Mouse (Mus musculus) forebrain, embryonic 12.5 days (tissue): ENCODE results near the gene Tnr. TPM values are rescaled to one million over a fixed set of nuclear protein-coding genes. Genes with fewer than 3 reads are reported as not detected.

Source experiments
- ATAC-seq: fragments of 200-750 bp; cut with Nextera tagmentation; 2 replicates; pipeline ENCODE4 v1.8.0; 2017; ENCODE audit warnings: moderate TSS enrichment; ENCODE audit not compliant: low FRiP score
- H3K27ac ChIP-seq: fragments of 300-500 bp; sonication (generic); 2 replicates; pipeline ENCODE4 v1.5.1; 2016; ENCODE audit warnings: mild to moderate bottlenecking
- H3K27me3 ChIP-seq: fragments of 300-500 bp; sonication (generic); 2 replicates; pipeline ENCODE4 v1.6.1; 2016; ENCODE audit warnings: mild to moderate bottlenecking
- H3K36me3 ChIP-seq: fragments of 300-500 bp; sonication (generic); replicated peaks from 2 replicates; pipeline ENCODE4 v1.6.1; 2016; ENCODE audit warnings: mild to moderate bottlenecking
- H3K4me1 ChIP-seq: fragments of 300-500 bp; sonication (generic); 2 replicates; pipeline ENCODE4 v1.6.1; 2016
- H3K4me2 ChIP-seq: fragments of 300-500 bp; sonication (generic); 2 replicates; pipeline ENCODE4 v1.6.1; 2016; ENCODE audit warnings: mild to moderate bottlenecking, moderate library complexity
- H3K4me3 ChIP-seq: fragments of 300-500 bp; sonication (generic); replicated peaks from 2 replicates; pipeline ENCODE4 v1.5.1; 2016; ENCODE audit warnings: mild to moderate bottlenecking
- H3K9ac ChIP-seq: fragments of 300-500 bp; sonication (generic); 2 replicates; pipeline ENCODE4 v1.6.1; 2016; ENCODE audit warnings: mild to moderate bottlenecking
- H3K9me3 ChIP-seq: fragments of 300-500 bp; sonication (generic); 2 replicates; pipeline ENCODE4 v1.6.1; 2016
- WGBS: fragments of 180-500 bp; shearing (Covaris S2); methylation state at CpG from one replicate; pipeline ENCODE4 v1.1.7; 2016; 5-methylcytosine and 5-hydroxymethylcytosine counted together
- polyA plus RNA-seq: library from polyadenylated mRNA; unstranded; fragments of >200 nt; fragmentation: Nextera tagmentation; extraction: Ambion mirVana; gene quantifications from 2 replicates; pipeline ENCODE4 v1.2.1, GENCODE M21; 2016

Tnr gene
- polyA plus RNA-seq, 1 experiment from 2014 or later = 0.75 TPM

- no peak overlapping the region for H3K4me2 ChIP-seq
- no peaks in the 10 kb centered on the region for H3K9me3 ChIP-seq
- no peak for ATAC-seq
- no peak overlapping the region for H3K4me3 ChIP-seq
- no peaks in the 10 kb centered on the region for H3K36me3 ChIP-seq
- no peak overlapping the region for H3K27ac ChIP-seq
- H3K9ac ChIP-seq = no peak overlapping the region
- no peaks in the 10 kb centered on the region for H3K4me1 ChIP-seq
- H3K27me3 ChIP-seq = no peaks in the 10 kb centered on the region
- WGBS = 87% methylated on average over 2 of the region's 2 CpGs
These were observed 298.8 kb downstream of the Tnr start for GRCm38 (mm10) chr1:159822416-159822815.

GRCm38 (mm10) chr1:159828531-159828930 is 305.0 kb downstream of the Tnr start:
- no peaks in the 10 kb centered on the region for H3K4me1 ChIP-seq
- 90% methylated on average over 2 of the region's 2 CpGs for WGBS
- no peak overlapping the region for H3K4me2 ChIP-seq
- no peak for ATAC-seq
- H3K36me3 ChIP-seq = no peaks in the 10 kb centered on the region
- H3K27me3 ChIP-seq = no peaks in the 10 kb centered on the region; the same call in 1 of the 2 replicates
- H3K27ac ChIP-seq = no peak overlapping the region
- H3K9ac ChIP-seq = no peak overlapping the region
- H3K9me3 ChIP-seq = no peaks in the 10 kb centered on the region
- H3K4me3 ChIP-seq = no peak overlapping the region

- peaks cover 7% of the 10 kb centered on the region; the same call in 1 of the 2 replicates for H3K4me1 ChIP-seq
- no peak overlapping the region for H3K4me2 ChIP-seq
- no peaks in the 10 kb centered on the region for H3K9me3 ChIP-seq
- WGBS = 75% methylated on average over 2 of the region's 2 CpGs
- no peak for ATAC-seq
- no peak overlapping the region for H3K9ac ChIP-seq
- no peaks in the 10 kb centered on the region for H3K36me3 ChIP-seq
- no peaks in the 10 kb centered on the region; the same call in 1 of the 2 replicates for H3K27me3 ChIP-seq
- H3K4me3 ChIP-seq = no peak overlapping the region
- no peak overlapping the region for H3K27ac ChIP-seq
These were observed 309.6 kb downstream of the Tnr start for GRCm38 (mm10) chr1:159833165-159833564.

GRCm38 (mm10) chr1:159833646-159834338 is 310.2 kb downstream of the Tnr start:
- H3K4me2 ChIP-seq = no peak overlapping the region
- peaks cover 7% of the 10 kb centered on the region; the same call in 1 of the 2 replicates for H3K4me1 ChIP-seq
- H3K9ac ChIP-seq = no peak overlapping the region
- no peaks in the 10 kb centered on the region for H3K36me3 ChIP-seq
- whole genome bisulfite sequencing = 48% methylated on average over 4 of the region's 4 CpGs
- no peaks in the 10 kb centered on the region; the same call in 1 of the 2 replicates for H3K27me3 ChIP-seq
- no peak overlapping the region for H3K27ac ChIP-seq
- no peaks in the 10 kb centered on the region for H3K9me3 ChIP-seq
- no peak for ATAC-seq
- no peak overlapping the region for H3K4me3 ChIP-seq

- H3K9ac ChIP-seq = no peak overlapping the region
- H3K4me3 ChIP-seq = no peak overlapping the region
- H3K4me1 ChIP-seq = peaks cover 7% of the 10 kb centered on the region; the same call in 1 of the 2 replicates
- H3K27me3 ChIP-seq = no peaks in the 10 kb centered on the region; the same call in 1 of the 2 replicates
- H3K36me3 ChIP-seq = no peaks in the 10 kb centered on the region
- no peaks in the 10 kb centered on the region for H3K9me3 ChIP-seq
- H3K27ac ChIP-seq = no peak overlapping the region
- no peak overlapping the region for H3K4me2 ChIP-seq
- no peak for ATAC-seq
- 8% methylated on average over 4 of the region's 4 CpGs for WGBS
These were observed 311.6 kb downstream of the Tnr start for GRCm38 (mm10) chr1:159835126-159835525.

GRCm38 (mm10) chr1:159840337-159840736 is 316.8 kb downstream of the Tnr start:
- H3K27ac ChIP-seq = no peak overlapping the region
- H3K4me3 ChIP-seq = no peak overlapping the region
- no peak overlapping the region for H3K9ac ChIP-seq
- no peaks in the 10 kb centered on the region for H3K27me3 ChIP-seq
- H3K4me1 ChIP-seq = 0 out of 2 replicates have a peak, but pooled peaks cover under 1% of the 10 kb centered on the region
- no peaks in the 10 kb centered on the region for H3K9me3 ChIP-seq
- 19% methylated on average over 2 of the region's 2 CpGs for WGBS
- no peak for ATAC-seq
- no peaks in the 10 kb centered on the region for H3K36me3 ChIP-seq
- no peak overlapping the region for H3K4me2 ChIP-seq

- Histone ChIP-seq H3K27ac (no peak overlapping the region), H3K9me3 (no peaks in the 10 kb centered on the region), H3K36me3 (no peaks in the 10 kb centered on the region), H3K4me2 (no peak overlapping the region), H3K9ac (no peak overlapping the region), H3K27me3 (no peaks in the 10 kb centered on the region), H3K4me1 (no peaks in the 10 kb centered on the region), H3K4me3 (no peak overlapping the region)
- no peak for ATAC-seq
- WGBS = 83% methylated on average over 5 of the region's 5 CpGs
These were observed 319.3 kb downstream of the Tnr start for GRCm38 (mm10) chr1:159842876-159843275.

GRCm38 (mm10) chr1:159852088-159852487 is 328.5 kb downstream of the Tnr start:
- no peak for ATAC-seq

GRCm38 (mm10) chr1:159854261-159854660 is 330.7 kb downstream of the Tnr start:
- H3K27me3 ChIP-seq = no peaks in the 10 kb centered on the region
- no peaks in the 10 kb centered on the region for H3K4me1 ChIP-seq
- WGBS = 91% methylated on average over 1 of the region's 1 CpGs
- H3K4me2 ChIP-seq = no peak overlapping the region
- no peak overlapping the region for H3K4me3 ChIP-seq
- 0 out of 2 replicates have a peak, but pooled peaks cover 1% of the 10 kb centered on the region for H3K9me3 ChIP-seq
- no peak overlapping the region for H3K27ac ChIP-seq
- H3K36me3 ChIP-seq = no peaks in the 10 kb centered on the region
- ATAC-seq = no peak
- no peak overlapping the region for H3K9ac ChIP-seq

More at GRCm38 (mm10) chr1:159852088-159852487, 328.5 kb downstream of the Tnr start:
- Histone ChIP-seq H3K27me3 (no peaks in the 10 kb centered on the region), H3K4me1 (no peaks in the 10 kb centered on the region), H3K36me3 (no peaks in the 10 kb centered on the region), H3K4me2 (no peak overlapping the region), H3K27ac (no peak overlapping the region), H3K9me3 (0 out of 2 replicates have a peak, but pooled peaks cover 3% of the 10 kb centered on the region), H3K9ac (no peak overlapping the region), H3K4me3 (no peak overlapping the region)
- 82% methylated on average over 11 of the region's 11 CpGs for WGBS

- Histone ChIP-seq H3K4me3 (no peak overlapping the region), H3K4me2 (no peak overlapping the region), H3K36me3 (no peaks in the 10 kb centered on the region), H3K9me3 (no peaks in the 10 kb centered on the region), H3K9ac (no peak overlapping the region), H3K4me1 (peaks cover 3% of the 10 kb centered on the region), H3K27ac (no peak overlapping the region), H3K27me3 (peaks cover 12% of the 10 kb centered on the region)
- ATAC-seq = no peak
- 86% methylated on average over 3 of the region's 3 CpGs for WGBS
These were observed 338.4 kb downstream of the Tnr start for GRCm38 (mm10) chr1:159861782-159862474.

GRCm38 (mm10) chr1:159865696-159866095 is 342.1 kb downstream of the Tnr start:
- Histone ChIP-seq H3K4me1 (peaks cover 3% of the 10 kb centered on the region), H3K36me3 (no peaks in the 10 kb centered on the region), H3K9me3 (no peaks in the 10 kb centered on the region), H3K4me3 (no peak overlapping the region), H3K9ac (no peak overlapping the region), H3K4me2 (no peak overlapping the region), H3K27me3 (peaks cover 25% of the 10 kb centered on the region), H3K27ac (no peak overlapping the region)
- 24% methylated on average over 1 of the region's 1 CpGs for WGBS
- ATAC-seq = no peak

- Histone ChIP-seq H3K27ac (no peak overlapping the region), H3K4me1 (peaks cover 3% of the 10 kb centered on the region), H3K4me3 (no peak overlapping the region), H3K9ac (no peak overlapping the region), H3K36me3 (no peaks in the 10 kb centered on the region), H3K9me3 (no peaks in the 10 kb centered on the region), H3K4me2 (no peak overlapping the region), H3K27me3 (peaks cover 18% of the 10 kb centered on the region)
- no peak for ATAC-seq
- WGBS = 54% methylated on average over 6 of the region's 6 CpGs
These were observed 346.3 kb downstream of the Tnr start for GRCm38 (mm10) chr1:159869619-159870441.
